Mouse (Mus musculus): ENCODE measurements at regions not wholly inside any gene's neighbourhood (a gene's known extent, or its start where the extent isn't known, plus 50 kb on each side); places are given as distances from the start of the nearest gene placed in this dataset.
"Not testable (repeated sequence)": the region's sequence is repeated elsewhere in the genome, so short reads cannot be mapped to it uniquely, and the experiment has no call there.

- Histone ChIP-seq H3K9me3 (ENCODE audit: control insufficient read depth, low read length) (no peaks in the 10 kb centered on the region), H3K9ac (ENCODE audit: low read length) (no peak overlapping the region), H3K4me2 (ENCODE audit: low read length) (no peak overlapping the region), H3K4me1 (replicated peaks; ENCODE audit: control insufficient read depth, insufficient read depth, low read length) (no peaks in the 10 kb centered on the region), H3K36me3 (ENCODE audit: control insufficient read depth, insufficient read depth, low read length) (no peaks in the 10 kb centered on the region), H3K27me3 (replicated peaks; ENCODE audit: control insufficient read depth, insufficient read depth, low read length) (no peaks in the 10 kb centered on the region), H3K4me3 (ENCODE audit: low read depth, low read length) (no peak overlapping the region), H3K27ac (ENCODE audit: low read depth) (no peak overlapping the region)
- DNase-seq (ENCODE audit: low spot score) (no peak), ATAC-seq (replicated peaks; ENCODE audit: low FRiP score, low TSS enrichment, low read depth) (no peak)
- 71% methylated on average over 3 of the region's 3 CpGs for WGBS
Observed at GRCm38 (mm10) chr14:53777375-53777774, 476.5 kb downstream of the Dad1 start.

GRCm38 (mm10) chr14:53776717-53777116, 477.2 kb downstream of the Dad1 start:
- not testable (repeated sequence) for H3K27me3 ChIP-seq (replicated peaks; ENCODE audit: control insufficient read depth, insufficient read depth, low read length); H3K27ac ChIP-seq (ENCODE audit: low read depth); H3K36me3 ChIP-seq (ENCODE audit: control insufficient read depth, insufficient read depth, low read length); H3K4me3 ChIP-seq (ENCODE audit: low read depth, low read length); H3K4me1 ChIP-seq (replicated peaks; ENCODE audit: control insufficient read depth, insufficient read depth, low read length); H3K9ac ChIP-seq (ENCODE audit: low read length); H3K4me2 ChIP-seq (ENCODE audit: low read length); H3K9me3 ChIP-seq (ENCODE audit: control insufficient read depth, low read length)
- WGBS = 39% methylated on average over 1 of the region's 1 CpGs
- ATAC-seq (replicated peaks; ENCODE audit: low FRiP score, low TSS enrichment, low read depth) (0 out of 2 replicates have a peak, but pooled peaks have one; percentile 43), DNase-seq (ENCODE audit: low spot score) (peak; percentile 61)

- not testable (repeated sequence) for H3K9me3 ChIP-seq (ENCODE audit: control insufficient read depth, low read length); H3K27me3 ChIP-seq (replicated peaks; ENCODE audit: control insufficient read depth, insufficient read depth, low read length); ATAC-seq (replicated peaks; ENCODE audit: low FRiP score, low TSS enrichment, low read depth); H3K27ac ChIP-seq (ENCODE audit: low read depth); H3K9ac ChIP-seq (ENCODE audit: low read length); H3K4me1 ChIP-seq (replicated peaks; ENCODE audit: control insufficient read depth, insufficient read depth, low read length); H3K36me3 ChIP-seq (ENCODE audit: control insufficient read depth, insufficient read depth, low read length); H3K4me3 ChIP-seq (ENCODE audit: low read depth, low read length); H3K4me2 ChIP-seq (ENCODE audit: low read length); DNase-seq (ENCODE audit: low spot score)
- WGBS = 60% methylated on average over 6 of the region's 6 CpGs
Observed at GRCm38 (mm10) chr14:53766501-53766900, 487.4 kb downstream of the Dad1 start.

- ATAC-seq (replicated peaks; ENCODE audit: low FRiP score, low TSS enrichment, low read depth); DNase-seq (ENCODE audit: low spot score); H3K4me1 ChIP-seq (replicated peaks; ENCODE audit: control insufficient read depth, insufficient read depth, low read length); H3K36me3 ChIP-seq (ENCODE audit: control insufficient read depth, insufficient read depth, low read length); H3K4me3 ChIP-seq (ENCODE audit: low read depth, low read length); H3K4me2 ChIP-seq (ENCODE audit: low read length); H3K27me3 ChIP-seq (replicated peaks; ENCODE audit: control insufficient read depth, insufficient read depth, low read length); H3K27ac ChIP-seq (ENCODE audit: low read depth); H3K9me3 ChIP-seq (ENCODE audit: control insufficient read depth, low read length); H3K9ac ChIP-seq (ENCODE audit: low read length): not testable (repeated sequence)
- WGBS = 80% methylated on average over 1 of the region's 1 CpGs
Observed at GRCm38 (mm10) chr14:53765918-53766317, 488.0 kb downstream of the Dad1 start.

- not testable (repeated sequence) for H3K4me2 ChIP-seq (ENCODE audit: low read length); H3K9me3 ChIP-seq (ENCODE audit: control insufficient read depth, low read length); H3K4me1 ChIP-seq (replicated peaks; ENCODE audit: control insufficient read depth, insufficient read depth, low read length); H3K27me3 ChIP-seq (replicated peaks; ENCODE audit: control insufficient read depth, insufficient read depth, low read length); DNase-seq (ENCODE audit: low spot score); H3K9ac ChIP-seq (ENCODE audit: low read length); H3K4me3 ChIP-seq (ENCODE audit: low read depth, low read length); ATAC-seq (replicated peaks; ENCODE audit: low FRiP score, low TSS enrichment, low read depth); H3K36me3 ChIP-seq (ENCODE audit: control insufficient read depth, insufficient read depth, low read length); H3K27ac ChIP-seq (ENCODE audit: low read depth)
- 71% methylated on average over 2 of the region's 2 CpGs for WGBS
Observed at GRCm38 (mm10) chr14:53760578-53760977, 493.3 kb downstream of the Dad1 start.

- not testable (repeated sequence) for H3K4me1 ChIP-seq (replicated peaks; ENCODE audit: control insufficient read depth, insufficient read depth, low read length); H3K4me3 ChIP-seq (ENCODE audit: low read depth, low read length); H3K4me2 ChIP-seq (ENCODE audit: low read length); H3K9me3 ChIP-seq (ENCODE audit: control insufficient read depth, low read length); ATAC-seq (replicated peaks; ENCODE audit: low FRiP score, low TSS enrichment, low read depth); H3K27ac ChIP-seq (ENCODE audit: low read depth); DNase-seq (ENCODE audit: low spot score); H3K36me3 ChIP-seq (ENCODE audit: control insufficient read depth, insufficient read depth, low read length); H3K9ac ChIP-seq (ENCODE audit: low read length); H3K27me3 ChIP-seq (replicated peaks; ENCODE audit: control insufficient read depth, insufficient read depth, low read length)
- 80% methylated on average over 4 of the region's 4 CpGs for WGBS
Observed at GRCm38 (mm10) chr14:53757782-53758181, 496.1 kb downstream of the Dad1 start.

GRCm38 (mm10) chr14:53757095-53757494, 496.8 kb downstream of the Dad1 start:
- not testable (repeated sequence) for H3K36me3 ChIP-seq (ENCODE audit: control insufficient read depth, insufficient read depth, low read length); H3K27ac ChIP-seq (ENCODE audit: low read depth); H3K9ac ChIP-seq (ENCODE audit: low read length); ATAC-seq (replicated peaks; ENCODE audit: low FRiP score, low TSS enrichment, low read depth); H3K9me3 ChIP-seq (ENCODE audit: control insufficient read depth, low read length); H3K4me2 ChIP-seq (ENCODE audit: low read length); H3K4me1 ChIP-seq (replicated peaks; ENCODE audit: control insufficient read depth, insufficient read depth, low read length); DNase-seq (ENCODE audit: low spot score); H3K4me3 ChIP-seq (ENCODE audit: low read depth, low read length); H3K27me3 ChIP-seq (replicated peaks; ENCODE audit: control insufficient read depth, insufficient read depth, low read length)
- no CpG with 5 or more reads among the region's 1 CpGs for WGBS

- no peaks in the 10 kb centered on the region for H3K9me3 ChIP-seq (ENCODE audit: control insufficient read depth, low read length)
- H3K9ac ChIP-seq (ENCODE audit: low read length) = no peak overlapping the region
- no peaks in the 10 kb centered on the region for H3K4me1 ChIP-seq (replicated peaks; ENCODE audit: control insufficient read depth, insufficient read depth, low read length)
- DNase-seq (ENCODE audit: low spot score) (no peak), ATAC-seq (replicated peaks; ENCODE audit: low FRiP score, low TSS enrichment, low read depth) (no peak)
- H3K36me3 ChIP-seq (ENCODE audit: control insufficient read depth, insufficient read depth, low read length) = no peaks in the 10 kb centered on the region
- no peaks in the 10 kb centered on the region for H3K27me3 ChIP-seq (replicated peaks; ENCODE audit: control insufficient read depth, insufficient read depth, low read length)
- H3K4me3 ChIP-seq (ENCODE audit: low read depth, low read length) = no peak overlapping the region
- 64% methylated on average over 4 of the region's 4 CpGs for WGBS
- no peak overlapping the region for H3K27ac ChIP-seq (ENCODE audit: low read depth)
- no peak overlapping the region for H3K4me2 ChIP-seq (ENCODE audit: low read length)
Observed at GRCm38 (mm10) chr14:53750703-53751441, 503.0 kb downstream of the Dad1 start.

GRCm38 (mm10) chr14:53743552-53743951, 510.4 kb downstream of the Dad1 start:
- not testable (repeated sequence) for H3K4me1 ChIP-seq (replicated peaks; ENCODE audit: control insufficient read depth, insufficient read depth, low read length); H3K9ac ChIP-seq (ENCODE audit: low read length); H3K4me2 ChIP-seq (ENCODE audit: low read length); H3K36me3 ChIP-seq (ENCODE audit: control insufficient read depth, insufficient read depth, low read length); DNase-seq (ENCODE audit: low spot score); H3K4me3 ChIP-seq (ENCODE audit: low read depth, low read length); H3K9me3 ChIP-seq (ENCODE audit: control insufficient read depth, low read length); H3K27me3 ChIP-seq (replicated peaks; ENCODE audit: control insufficient read depth, insufficient read depth, low read length); ATAC-seq (replicated peaks; ENCODE audit: low FRiP score, low TSS enrichment, low read depth); H3K27ac ChIP-seq (ENCODE audit: low read depth)
- 84% methylated on average over 3 of the region's 3 CpGs for WGBS

Data from intestine, embryonic 14.5 days (tissue).